Mouse (Mus musculus) MEL (cell line): ENCODE measurements around the gene Galnt18. TPM values are rescaled to one million over a fixed set of nuclear protein-coding genes. Genes with fewer than 3 reads are reported as not detected.

Source experiments
- DNase-seq: peaks from one replicate; pipeline ENCODE4 v3.0.0; 2011; ENCODE audit warnings: low read depth, low spot score
- H3K27ac ChIP-seq: 2 replicates; pipeline ENCODE4 v1.5.1; 2012; ENCODE audit warnings: low read depth, mild to moderate bottlenecking, control low read depth, low read length, moderate library complexity; ENCODE audit not compliant: control insufficient read depth
- H3K27me3 ChIP-seq, 2 experiments: fragments of 150-350 bp in 1 of 2; sonication (generic) in 1 of 2; 2 replicates each; pipeline ENCODE4 v1.6.1; 2012; ENCODE audit warnings: low read length in 2 of 2, mild to moderate bottlenecking in 2 of 2, improper control_type of control experiment in 1 of 2, moderate library complexity in 1 of 2; ENCODE audit not compliant: insufficient read depth in 2 of 2, control insufficient read depth in 1 of 2
- H3K36me3 ChIP-seq, 2 experiments: 2 replicates each; pipeline ENCODE4 v1.6.1; 2012 to 2014; ENCODE audit warnings: low read length in 2 of 2, improper control_type of control experiment in 1 of 2, inconsistent platforms in 1 of 2, mild to moderate bottlenecking in 1 of 2; ENCODE audit not compliant: insufficient read depth in 2 of 2, control insufficient read depth in 1 of 2
- H3K4me1 ChIP-seq, 2 experiments: fragments of 150-350 bp in 1 of 2; sonication (generic) in 1 of 2; 2 replicates each; pipeline ENCODE4 v1.6.1; 2012; ENCODE audit warnings: low read length in 2 of 2, improper control_type of control experiment in 1 of 2, mild to moderate bottlenecking in 1 of 2; ENCODE audit not compliant: insufficient read depth in 2 of 2, control insufficient read depth in 1 of 2
- H3K4me3 ChIP-seq, 2 experiments: fragments of 150-350 bp in 1 of 2; sonication (generic) in 1 of 2; 2 replicates each; pipeline ENCODE4 v1.5.1; 2012; ENCODE audit warnings: low read depth in 2 of 2, low read length in 2 of 2, mild to moderate bottlenecking in 2 of 2, moderate library complexity in 2 of 2, control low read depth in 1 of 2, improper control_type of control experiment in 1 of 2; ENCODE audit not compliant: control insufficient read depth in 1 of 2, insufficient read depth in 1 of 2
- H3K79me2 ChIP-seq: 2 replicates; pipeline ENCODE4 v1.6.1; 2012; ENCODE audit warnings: mild to moderate bottlenecking, low read length, moderate library complexity; ENCODE audit not compliant: control insufficient read depth, poor library complexity, insufficient read depth
- H3K9ac ChIP-seq: 2 replicates; pipeline ENCODE4 v1.6.1; 2012; ENCODE audit warnings: low read depth, mild to moderate bottlenecking, control low read depth, low read length, moderate library complexity; ENCODE audit not compliant: control insufficient read depth, poor library complexity, severe bottlenecking
- H3K9me3 ChIP-seq: fragments of 150-350 bp; sonication (generic); replicated peaks from 2 replicates; pipeline ENCODE4 v1.6.1; 2012; ENCODE audit warnings: mild to moderate bottlenecking, low read length, improper control_type of control experiment, moderate library complexity; ENCODE audit not compliant: insufficient read depth
- BHLHE40 ChIP-seq: IDR thresholded peaks from 2 replicates; pipeline ENCODE4 v1.6.1; 2012; ENCODE audit warnings: low read depth, mild to moderate bottlenecking, inconsistent platforms, low read length, improper control_type of control experiment, borderline replicate concordance
- GATA1 ChIP-seq: IDR thresholded peaks from 2 replicates; pipeline ENCODE4 v1.6.1; 2011; ENCODE audit warnings: low read depth, low read length, improper control_type of control experiment
- KAT2A ChIP-seq: conservative IDR thresholded peaks from 2 replicates; pipeline ENCODE4 v1.6.1; 2012; ENCODE audit warnings: low read depth, low read length, improper control_type of control experiment, inconsistent platforms
- MAX ChIP-seq: IDR thresholded peaks from 2 replicates; pipeline ENCODE4 v1.6.1; 2011; ENCODE audit warnings: low read length, improper control_type of control experiment
- MAZ ChIP-seq: IDR thresholded peaks from 2 replicates; pipeline ENCODE4 v1.6.1; 2012; ENCODE audit warnings: low read depth, mild to moderate bottlenecking, inconsistent platforms, low read length, improper control_type of control experiment
- MYC ChIP-seq: IDR thresholded peaks from 2 replicates; pipeline ENCODE4 v1.6.1; 2011; ENCODE audit warnings: low read depth, mild to moderate bottlenecking, low read length, improper control_type of control experiment, moderate library complexity
- POLR2A ChIP-seq, 2 experiments: IDR thresholded peaks; 2 replicates each; pipeline ENCODE4 v1.6.1; 2011 to 2012; ENCODE audit warnings: low read length in 2 of 2, mild to moderate bottlenecking in 2 of 2, control low read depth in 1 of 2, improper control_type of control experiment in 1 of 2, low read depth in 1 of 2, moderate library complexity in 1 of 2; ENCODE audit not compliant: control insufficient read depth in 1 of 2, insufficient read depth in 1 of 2, poor library complexity in 1 of 2
- POLR2AphosphoS2 ChIP-seq: IDR thresholded peaks from 2 replicates; pipeline ENCODE4 v1.6.1; 2011; ENCODE audit warnings: low read length, improper control_type of control experiment
- RAD21 ChIP-seq: IDR thresholded peaks from 2 replicates; pipeline ENCODE4 v1.6.1; 2011; ENCODE audit warnings: mild to moderate bottlenecking, low read depth, low read length, improper control_type of control experiment
- TAL1 ChIP-seq: IDR thresholded peaks from 2 replicates; pipeline ENCODE4 v1.6.1; 2012; ENCODE audit warnings: mild to moderate bottlenecking, inconsistent platforms, low read length, moderate library complexity, mixed read lengths
- UBTF ChIP-seq: IDR thresholded peaks from 2 replicates; pipeline ENCODE4 v1.6.1; 2012; ENCODE audit warnings: low read depth, mild to moderate bottlenecking, inconsistent platforms, low read length, improper control_type of control experiment, moderate library complexity, borderline replicate concordance; ENCODE audit not compliant: insufficient read depth
- USF1 ChIP-seq: IDR thresholded peaks from 2 replicates; pipeline ENCODE4 v1.6.1; 2014; ENCODE audit warnings: low read depth, mild to moderate bottlenecking, inconsistent platforms, low read length, improper control_type of control experiment, moderate library complexity
- ZNF384 ChIP-seq: IDR thresholded peaks from 2 replicates; pipeline ENCODE4 v1.6.1; 2012; ENCODE audit warnings: low read depth, mild to moderate bottlenecking, inconsistent platforms, low read length, improper control_type of control experiment
- polyA plus RNA-seq, 2 experiments: library from polyadenylated mRNA; stranded (reverse) in 1 of 2; unstranded in 1 of 2; fragments of >175 nt in 1 of 2; fragments of >200 nt in 1 of 2; gene quantifications; 2 replicates each; pipeline versions ENCODE4 v1.2.1 to v1.2.4; 2012; ENCODE audit warnings: low replicate concordance in 2 of 2, low read depth in 1 of 2; ENCODE audit not compliant: insufficient read length in 2 of 2, insufficient read depth in 1 of 2, missing spikeins in 1 of 2
- total RNA-seq: library from RNA; depleted of rRNA; stranded (reverse); fragments of 300-350 nt; gene quantifications from 2 replicates; pipeline ENCODE4 v1.2.3, GENCODE M21; 2012

Gene Galnt18
- total and polyA plus RNA-seq, 3 experiments: not detected

GRCm38 (mm10) chr7:111509167-111509854 lies 270.5 kb downstream of the Galnt18 start (continued):
- no peak for TF ChIP-seq TAL1
- no peak for TF ChIP-seq POLR2A (IDR thresholded peaks at IDR 0.05; ENCODE audit: control insufficient read depth in 1 of 2, insufficient read depth in 1 of 2, low read depth in 1 of 2, low read length in 2 of 2, poor library complexity in 1 of 2)
- no peak for TF ChIP-seq MAZ

GRCm38 (mm10) chr7:111500616-111501015 lies 279.2 kb downstream of the Galnt18 start:
- Histone ChIP-seq H3K79me2 (no peaks in the 10 kb centered on the region), H3K27ac (no peak overlapping the region), H3K9me3 (no peaks in the 10 kb centered on the region), H3K4me1 (no peaks in the 10 kb centered on the region), H3K27me3 (no peaks in the 10 kb centered on the region), H3K4me3 (no peak overlapping the region), H3K9ac (no peak overlapping the region), H3K36me3 (no peaks in the 10 kb centered on the region)
- no peak for DNase-seq
- TF ChIP-seq RAD21 (no peak), MYC (no peak), ZNF384 (no peak), UBTF (no peak), BHLHE40 (no peak), POLR2AphosphoS2 (no peak)

- no peaks in the 10 kb centered on the region for H3K36me3 ChIP-seq
- no peak overlapping the region for H3K27ac ChIP-seq
- no peaks in the 10 kb centered on the region for H3K27me3 ChIP-seq
- H3K4me3 ChIP-seq: no peak overlapping the region
- H3K4me1 ChIP-seq: no peaks in the 10 kb centered on the region
- TF ChIP-seq POLR2A (IDR thresholded peaks at IDR 0.05; ENCODE audit: control insufficient read depth in 1 of 2, insufficient read depth in 1 of 2, low read depth in 1 of 2, low read length in 2 of 2, poor library complexity in 1 of 2): no peak
- TF ChIP-seq KAT2A: no peak
- TF ChIP-seq MAX: no peak
- no peak for TF ChIP-seq GATA1
- no peak for TF ChIP-seq USF1
- TF ChIP-seq, all 39 proteins: peak for 0
- Histone ChIP-seq H3K79me2 (no peaks in the 10 kb centered on the region), H3K9ac (no peak overlapping the region), H3K9me3 (no peaks in the 10 kb centered on the region)
- no peak for DNase-seq
Measured at GRCm38 (mm10) chr7:111499255-111499790, 280.5 kb downstream of the Galnt18 start.
